Mouse (Mus musculus): Measurements from ENCODE around the gene Rxrb.
"Not testable (repeated sequence)": the region's sequence is repeated elsewhere in the genome, so short reads cannot be mapped to it uniquely, and the experiment has no call there.

- not testable (repeated sequence) for TF ChIP-seq POLR2A (IDR thresholded peaks at IDR 0.05; ENCODE audit: extremely low read depth, insufficient read depth, low read length); CTCF (IDR thresholded peaks at IDR 0.05; ENCODE audit: low read depth, low read length)
Measured at GRCm38 (mm10) chr17:33998697-33999096, 32.9 kb upstream of the Rxrb start.
